In the genomic region with DNA sequence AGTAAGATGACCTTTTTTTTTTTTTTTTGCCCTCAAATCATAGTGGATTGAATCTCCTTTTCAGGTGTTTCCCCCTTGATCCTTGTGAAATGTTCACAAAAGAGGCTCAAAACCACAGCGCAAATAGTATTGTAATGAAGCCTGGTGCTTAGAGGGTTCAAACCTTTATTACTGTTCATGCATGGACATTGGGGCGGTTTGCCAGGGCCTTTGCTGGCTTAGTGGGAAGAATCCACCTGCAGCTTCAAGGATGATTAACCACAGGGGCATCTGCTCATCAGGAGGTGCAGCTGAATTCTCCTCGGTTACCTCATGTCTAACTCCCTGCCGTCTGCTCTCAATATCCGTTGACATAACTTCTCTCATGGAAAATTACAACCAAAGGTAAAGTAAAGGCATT, we compare ENCODE assay signal across 15 mouse cellular contexts. TPM values are rescaled to one million over a fixed set of nuclear protein-coding genes. Genes with fewer than 3 reads are reported as not detected.
A peak's percentile ranks its signal among the peaks of the same experiment; 100 is the strongest.
DNase-seq lines count a peak whose midpoint lies in the region; ATAC-seq lines count a peak whose summit lies in the region.
"Had no signal": no experiment of that assay in that cellular context is flagged by ENCODE, and none has a peak within 500 bp of the region (broad histone marks: within the 10 kb centered on the region; RNA-seq: fewer than 3 reads in every experiment).

No protein-coding gene starts in this region.

- peak; percentile 11 for DNase-seq in cerebellum, adult 11-12 months
- DNase-seq in heart, adult 11 months = peak; percentile 7
- no peak for DNase-seq in heart, adult 9 months (ENCODE audit: low spot score in 2 of 2)
- DNase-seq in cerebellum, adult 9-11 months = peak; percentile 20
- peak; percentile 41 to 51 for DNase-seq in cerebellum, postnatal 36 days
- DNase-seq: adrenal gland, postnatal 10 days; B cell, adult 2 months; gastrocnemius, postnatal 10 days; heart, postnatal 36 days; kidney, adult 2 months had no signal

- ATAC-seq in cerebellum, adult (ENCODE audit: insufficient number of reproducible peaks, low FRiP score, low TSS enrichment) = no peak
- no peak for ATAC-seq in erythroblast, adult 5-6 weeks (replicated peaks; ENCODE audit: low FRiP score, poor library complexity, severe bottlenecking)
- ATAC-seq: CD4-positive, CD25-positive, alpha-beta regulatory T cell, adult 4 months; forebrain, embryonic 14.5 days; intestine, embryonic 16.5 days had no signal

RNA-seq across cellular contexts. Expression of a gene that starts 20.5 kb away (rescaled TPM):
- total RNA-seq in erythroblast, adult 5-6 weeks (2015; ENCODE audit: low replicate concordance) = 6.1 and 13.1 TPM in 2 replicates
- 20.1 and 26.1 TPM in 2 replicates for total RNA-seq in erythroblast, adult 5-6 weeks (2017; ENCODE audit: low replicate concordance)

RNA-seq across cellular contexts. Expression of a gene that starts 20.6 kb away (rescaled TPM):
- total RNA-seq in erythroblast, adult 5-6 weeks (2015; ENCODE audit: low replicate concordance) = 0.63 TPM in 1 of 2 replicates, not detected in the other
- 0.14 and 0.68 TPM in 2 replicates for total RNA-seq in erythroblast, adult 5-6 weeks (2017; ENCODE audit: low replicate concordance)

RNA-seq across cellular contexts. Expression of a gene that starts 44.4 kb away (rescaled TPM):
- 8.2 and 12.5 TPM in 2 replicates for total RNA-seq in erythroblast, adult 5-6 weeks (2015; ENCODE audit: low replicate concordance)
- 6.4 and 6.8 TPM in 2 replicates for total RNA-seq in erythroblast, adult 5-6 weeks (2017; ENCODE audit: low replicate concordance)

Comparison
In these comparisons a context has a peak if more than half of its experiments do, and no peak if none do; other contexts are left out.
1. DNase-seq: peak in cerebellum, adult 11-12 months (single experiment), heart, adult 11 months (single experiment), cerebellum, adult 9-11 months (single experiment) and cerebellum, postnatal 36 days (2 of 2); none in heart, adult 9 months (0 of 2).